Mouse (Mus musculus) frontal cortex, postnatal 14 days (tissue): ENCODE results near the gene Npas2.

Experiments
- DNase-seq, 2 experiments: peaks; one replicate each; pipeline ENCODE4 v3.0.0; 2022; ENCODE audit warnings: low spot score in 2 of 2

The Npas2 gene

GRCm38 (mm10) chr1:39192997-39193861 is at the start of gene Npas2:
Gene Npas2 (plus strand): TSS chr1:39193731.
- peak in 1 of 2 experiments; percentile 38 for DNase-seq

- DNase-seq, result no peak
Measured at GRCm38 (mm10) chr1:39156778-39157177, 36.8 kb upstream of the Npas2 start.

- peak in 1 of 2 experiments; percentile 22 for DNase-seq
Measured at GRCm38 (mm10) chr1:39160167-39160566, 33.4 kb upstream of the Npas2 start.

- no peak for DNase-seq
Measured at GRCm38 (mm10) chr1:39163077-39163476, 30.5 kb upstream of the Npas2 start.

- no peak for DNase-seq
Measured at GRCm38 (mm10) chr1:39176690-39177089, 16.8 kb upstream of the Npas2 start.

GRCm38 (mm10) chr1:39177211-39177610 is 16.3 kb upstream of the Npas2 start:
- peak; percentile 70 to 77 for DNase-seq

GRCm38 (mm10) chr1:39179806-39180205 is 13.7 kb upstream of the Npas2 start:
- no peak for DNase-seq

- DNase-seq, result no peak
Measured at GRCm38 (mm10) chr1:39180517-39180916, 13.0 kb upstream of the Npas2 start.

GRCm38 (mm10) chr1:39181901-39182300 is 11.6 kb upstream of the Npas2 start:
- DNase-seq, result no peak

- no peak for DNase-seq
Measured at GRCm38 (mm10) chr1:39185833-39186232, 7.7 kb upstream of the Npas2 start.

GRCm38 (mm10) chr1:39186711-39187437 is 6.7 kb upstream of the Npas2 start:
- DNase-seq, result no peak

- no peak for DNase-seq
Measured at GRCm38 (mm10) chr1:39191122-39191521, 2.4 kb upstream of the Npas2 start.

- peak; percentile 36 to 46 for DNase-seq
Measured at GRCm38 (mm10) chr1:39192460-39192996, 1.0 kb upstream of the Npas2 start.

GRCm38 (mm10) chr1:39193862-39194675 is 538 bp downstream of the Npas2 start:
- DNase-seq, result peak; percentile 45 to 51

- DNase-seq, result no peak
Measured at GRCm38 (mm10) chr1:39194959-39195358, 1.4 kb downstream of the Npas2 start.

- DNase-seq, result no peak
Measured at GRCm38 (mm10) chr1:39196126-39196525, 2.6 kb downstream of the Npas2 start.

GRCm38 (mm10) chr1:39196676-39197375 is 3.3 kb downstream of the Npas2 start:
- DNase-seq, result no peak

GRCm38 (mm10) chr1:39205021-39205420 is 11.5 kb downstream of the Npas2 start:
- DNase-seq, result no peak

GRCm38 (mm10) chr1:39205697-39206096 is 12.2 kb downstream of the Npas2 start:
- no peak for DNase-seq

- no peak for DNase-seq
Measured at GRCm38 (mm10) chr1:39206942-39207341, 13.4 kb downstream of the Npas2 start.

- DNase-seq, result no peak
Measured at GRCm38 (mm10) chr1:39210928-39211327, 17.4 kb downstream of the Npas2 start.
